Mouse (Mus musculus) midbrain, postnatal 0 days (tissue): ENCODE results near the gene Serpina3k. TPM values are rescaled to one million over a fixed set of nuclear protein-coding genes. Genes with fewer than 3 reads are reported as not detected.
"Not testable (repeated sequence)": the region's sequence is repeated elsewhere in the genome, so short reads cannot be mapped to it uniquely, and the experiment has no call there.

ENCODE experiments used
- ATAC-seq: fragments of 200-750 bp; cut with Nextera tagmentation; 2 replicates; pipeline ENCODE4 v1.8.0; 2017; ENCODE audit warnings: moderate number of reproducible peaks, mild to moderate bottlenecking, moderate TSS enrichment, moderate library complexity; ENCODE audit not compliant: low FRiP score
- DNase-seq: peaks from one replicate; pipeline ENCODE4 v3.0.0-alpha.2; 2015; ENCODE audit warnings: low spot score
- H3K27ac ChIP-seq: fragments of 300-500 bp; sonication (generic); 2 replicates; pipeline ENCODE4 v1.5.1; 2014; ENCODE audit warnings: low read depth, mild to moderate bottlenecking, low read length, mixed read lengths
- H3K27me3 ChIP-seq: fragments of 300-500 bp; sonication (generic); 2 replicates; pipeline ENCODE4 v1.6.1; 2014; ENCODE audit warnings: low read length, control low read depth, mixed read lengths; ENCODE audit not compliant: insufficient read depth
- H3K36me3 ChIP-seq: fragments of 300-500 bp; sonication (generic); 2 replicates; pipeline ENCODE4 v1.6.1; 2014; ENCODE audit warnings: low read length, control low read depth, mixed read lengths; ENCODE audit not compliant: insufficient read depth
- H3K4me1 ChIP-seq: fragments of 300-500 bp; sonication (generic); 2 replicates; pipeline ENCODE4 v1.6.1; 2014; ENCODE audit warnings: mild to moderate bottlenecking, control low read depth, antibody characterized with exemption, low read length, mixed read lengths; ENCODE audit not compliant: insufficient read depth
- H3K4me2 ChIP-seq: fragments of 300-500 bp; sonication (generic); 2 replicates; pipeline ENCODE4 v1.6.1; 2014; ENCODE audit warnings: low read depth, mild to moderate bottlenecking, low read length, mixed read lengths; ENCODE audit not compliant: poor library complexity, severe bottlenecking
- H3K4me3 ChIP-seq: fragments of 300-500 bp; sonication (generic); 2 replicates; pipeline ENCODE4 v1.5.1; 2014; ENCODE audit warnings: low read depth, mild to moderate bottlenecking, low read length, moderate library complexity
- H3K9ac ChIP-seq: fragments of 300-500 bp; sonication (generic); replicated peaks from 2 replicates; pipeline ENCODE4 v1.6.1; 2014; ENCODE audit warnings: mild to moderate bottlenecking, low read length, moderate library complexity, mixed read lengths; ENCODE audit not compliant: poor library complexity, severe bottlenecking
- H3K9me3 ChIP-seq: fragments of 300-500 bp; sonication (generic); 2 replicates; pipeline ENCODE4 v1.6.1; 2016; ENCODE audit warnings: low read length, control low read depth
- CTCF ChIP-seq: IDR thresholded peaks from 2 replicates; pipeline ENCODE4 v1.5.1; 2016; ENCODE audit warnings: antibody characterized with exemption, mild to moderate bottlenecking
- WGBS: fragments of 180-500 bp; shearing (Covaris S2); extraction: QIAGEN DNeasy Blood & Tissue Kit; methylation state at CpG from one replicate; pipeline ENCODE4 v1.1.7; 2014; 5-methylcytosine and 5-hydroxymethylcytosine counted together
- polyA plus RNA-seq: library from polyadenylated mRNA; unstranded; fragments of >200 nt; fragmentation: Nextera tagmentation; extraction: Ambion mirVana; gene quantifications from 2 replicates; pipeline ENCODE4 v1.2.1, GENCODE M21; 2015
- total RNA-seq: library from RNA; depleted of rRNA; stranded (reverse); fragments of >200 nt; gene quantifications from 2 replicates; pipeline ENCODE4 v1.2.3, GENCODE M21; 2014; rRNA removed

The Serpina3k gene
- total and polyA plus RNA-seq, 2 experiments from 2014 or later: not detected

DNA sequence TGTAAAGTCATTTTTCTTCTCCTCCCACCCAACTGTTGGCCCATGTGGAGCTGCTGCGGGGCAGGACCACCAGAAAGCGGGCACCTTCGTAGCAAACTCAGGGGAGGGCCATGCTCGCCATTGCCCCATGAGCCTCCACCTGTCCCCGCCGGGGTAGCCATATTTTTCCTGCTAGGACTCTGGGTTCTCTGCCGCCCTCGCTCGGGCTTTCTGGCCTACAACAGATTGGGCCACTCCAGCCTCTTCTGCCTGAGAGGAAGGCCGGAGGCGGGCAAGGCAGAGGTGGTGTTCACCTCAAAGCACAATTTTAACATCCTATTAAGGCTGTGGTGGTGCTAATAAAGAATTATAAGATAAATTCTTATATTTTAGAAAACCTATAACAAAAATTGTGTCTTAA lies 41.6 kb downstream of the Serpina3k start:
- DNase-seq: no peak
- ATAC-seq: no peak
- Histone ChIP-seq H3K36me3 (no peaks in the 10 kb centered on the region), H3K27me3 (no peaks in the 10 kb centered on the region), H3K4me3 (no peak overlapping the region), H3K27ac (no peak overlapping the region), H3K9me3 (no peaks in the 10 kb centered on the region), H3K9ac (no peak overlapping the region), H3K4me2 (no peak overlapping the region), H3K4me1 (no peaks in the 10 kb centered on the region)
- no peak for TF ChIP-seq CTCF
- 96% methylated on average over 11 of the region's 11 CpGs for WGBS

DNA sequence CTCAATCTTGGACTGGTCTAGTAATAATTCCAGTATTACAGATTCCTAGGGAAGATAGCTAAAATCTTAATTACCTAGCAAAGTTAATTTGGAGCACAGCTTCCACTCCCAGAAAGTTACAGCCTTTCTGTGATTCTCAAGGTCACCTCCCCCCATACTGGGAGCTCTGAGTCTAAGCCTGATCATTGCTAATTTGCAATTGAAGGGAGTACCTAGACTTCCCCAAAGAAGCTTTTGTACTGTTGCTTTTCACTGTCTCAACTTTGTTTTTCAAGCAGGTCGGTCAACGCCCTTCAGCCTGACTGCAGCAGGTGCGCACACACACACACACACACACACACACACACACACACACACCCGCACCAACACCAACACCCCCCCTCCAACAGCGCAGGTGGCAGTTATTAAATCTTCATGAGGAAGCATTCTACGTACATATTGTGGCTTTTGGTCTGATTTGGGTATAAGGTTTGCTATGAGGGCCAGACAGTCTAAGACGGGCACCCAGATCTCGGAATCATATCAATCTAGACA lies 42.9 kb downstream of the Serpina3k start:
- DNase-seq, H3K4me2 ChIP-seq, H3K27ac ChIP-seq, H3K4me1 ChIP-seq, H3K27me3 ChIP-seq, H3K9ac ChIP-seq, H3K4me3 ChIP-seq, H3K9me3 ChIP-seq, ATAC-seq, H3K36me3 ChIP-seq: not testable (repeated sequence)
- WGBS: 90% methylated on average over 8 of the region's 8 CpGs

- not testable (repeated sequence) for H3K4me1 ChIP-seq, H3K9ac ChIP-seq, H3K4me2 ChIP-seq, H3K27me3 ChIP-seq, DNase-seq, H3K27ac ChIP-seq, H3K4me3 ChIP-seq, H3K36me3 ChIP-seq, H3K9me3 ChIP-seq, ATAC-seq
Observed at GRCm38 (mm10) chr12:104385987-104386386, 47.7 kb downstream of the Serpina3k start.

- H3K4me2 ChIP-seq, H3K9me3 ChIP-seq, H3K4me1 ChIP-seq, H3K9ac ChIP-seq, H3K4me3 ChIP-seq, DNase-seq, H3K36me3 ChIP-seq, H3K27me3 ChIP-seq, H3K27ac ChIP-seq, ATAC-seq: not testable (repeated sequence)
- WGBS: 78% methylated on average over 2 of the region's 2 CpGs
Observed at GRCm38 (mm10) chr12:104386878-104387277, 48.6 kb downstream of the Serpina3k start.

GRCm38 (mm10) chr12:104388477-104388876 lies 50.2 kb downstream of the Serpina3k start:
- TF ChIP-seq CTCF: no peak

GRCm38 (mm10) chr12:104391057-104391456 lies 52.8 kb downstream of the Serpina3k start:
- not testable (repeated sequence) for H3K4me1 ChIP-seq, H3K4me3 ChIP-seq, H3K27me3 ChIP-seq, H3K4me2 ChIP-seq, H3K36me3 ChIP-seq, ATAC-seq, DNase-seq, H3K9me3 ChIP-seq, H3K9ac ChIP-seq, H3K27ac ChIP-seq
- WGBS: 73% methylated on average over 2 of the region's 2 CpGs

More at GRCm38 (mm10) chr12:104388477-104388876, 50.2 kb downstream of the Serpina3k start:
- H3K27me3 ChIP-seq: no peaks in the 10 kb centered on the region
- no peak overlapping the region for H3K9ac ChIP-seq
- H3K9me3 ChIP-seq: no peaks in the 10 kb centered on the region
- no peak overlapping the region for H3K4me2 ChIP-seq
- no peak overlapping the region for H3K4me3 ChIP-seq
- no peaks in the 10 kb centered on the region for H3K36me3 ChIP-seq
- no peaks in the 10 kb centered on the region for H3K4me1 ChIP-seq
- DNase-seq (no peak), ATAC-seq (no peak)
- H3K27ac ChIP-seq: no peak overlapping the region

Other genes with a start within 250 kb of the Serpina3k start
- gene Serpina5, start 237.4 kb upstream of the Serpina3k start, total RNA-seq: not detected in 2 replicates
- gene Serpina5, start 237.4 kb upstream of the Serpina3k start, polyA plus RNA-seq: not detected in 2 replicates
- not detected in 2 replicates for gene Serpina3a, start 225.8 kb upstream of the Serpina3k start, total RNA-seq
- not detected in 2 replicates for gene Serpina3a, start 225.8 kb upstream of the Serpina3k start, polyA plus RNA-seq
- gene Serpina3b, start 210.5 kb upstream of the Serpina3k start, total RNA-seq: not detected in 2 replicates
- not detected in 2 replicates for gene Serpina3b, start 210.5 kb upstream of the Serpina3k start, polyA plus RNA-seq
- not detected in 2 replicates for gene Serpina3c, start 184.6 kb upstream of the Serpina3k start, total RNA-seq
- not detected in 2 replicates for gene Serpina3c, start 184.6 kb upstream of the Serpina3k start, polyA plus RNA-seq
- gene Serpina3f, start 123.9 kb upstream of the Serpina3k start, total RNA-seq: 0.55 TPM in 1 of 2 replicates, not detected in the other
- gene Serpina3f, start 123.9 kb upstream of the Serpina3k start, polyA plus RNA-seq: 0.07 and 0.15 TPM in 2 replicates
- 0.77 and 1.2 TPM in 2 replicates for gene Serpina3g, start 102.2 kb upstream of the Serpina3k start, total RNA-seq
- 0.83 and 1.4 TPM in 2 replicates for gene Serpina3g, start 102.2 kb upstream of the Serpina3k start, polyA plus RNA-seq
- gene Serpina3i, start 75.4 kb upstream of the Serpina3k start, total RNA-seq: 0.49 TPM in 1 of 2 replicates, not detected in the other
- gene Serpina3i, start 75.4 kb upstream of the Serpina3k start, polyA plus RNA-seq: not detected in 2 replicates
- not detected in 2 replicates for gene Serpina3j, start 23.9 kb upstream of the Serpina3k start, total RNA-seq
- not detected in 2 replicates for gene Serpina3j, start 23.9 kb upstream of the Serpina3k start, polyA plus RNA-seq
- gene Serpina3m, start within 50 bp of the Serpina3k start, total RNA-seq: not detected in 2 replicates
- gene Serpina3m, start within 50 bp of the Serpina3k start, polyA plus RNA-seq: not detected in 2 replicates
- gene Serpina3n, start 68.2 kb downstream of the Serpina3k start, total RNA-seq: 5.2 and 8.9 TPM in 2 replicates
- gene Serpina3n, start 68.2 kb downstream of the Serpina3k start, polyA plus RNA-seq: 4.7 and 5.8 TPM in 2 replicates
- not detected in 2 replicates for gene Gsc, start 134.8 kb downstream of the Serpina3k start, total RNA-seq
- 0.13 and 1.4 TPM in 2 replicates for gene Gsc, start 134.8 kb downstream of the Serpina3k start, polyA plus RNA-seq